28 mouse cellular contexts compared by ENCODE assay signal in the genomic region with DNA sequence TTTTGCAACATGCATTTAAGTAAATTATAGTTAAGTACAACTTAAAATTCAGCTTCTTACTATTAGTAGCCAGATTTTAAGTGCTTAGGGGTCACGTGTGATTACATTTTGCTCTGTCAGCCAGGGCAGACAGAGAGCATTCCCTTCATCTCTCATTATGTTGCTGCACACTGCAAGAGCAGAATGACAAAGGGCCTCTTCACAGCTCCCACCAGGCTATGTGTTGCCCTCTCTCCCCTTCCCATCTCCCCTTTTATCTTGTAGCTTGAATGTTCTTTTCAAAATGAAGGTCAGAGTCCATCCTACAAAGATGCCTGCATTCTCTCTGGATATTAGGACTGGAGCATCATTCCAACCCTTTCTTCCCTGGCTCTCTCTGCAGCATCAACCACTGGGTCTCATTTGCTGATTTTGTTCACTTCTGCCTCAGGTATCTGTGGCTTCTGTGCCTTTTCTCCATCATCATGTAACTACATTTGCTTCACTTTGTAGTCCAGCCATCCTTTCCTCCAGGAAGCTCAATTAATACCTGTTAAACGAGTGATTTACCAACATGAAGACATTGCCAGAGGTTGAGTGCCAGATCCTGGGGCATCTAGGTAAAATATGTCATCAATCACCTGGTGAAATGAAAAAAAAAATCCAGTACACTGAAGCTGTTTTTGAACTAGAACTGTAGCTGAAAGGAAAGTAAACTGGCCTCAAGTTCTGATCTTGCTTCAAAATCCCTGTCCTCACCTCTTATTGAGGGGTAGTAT.
A peak's percentile ranks its signal among the peaks of the same experiment; 100 is the strongest.
DNase-seq lines count a peak whose midpoint lies in the region; ATAC-seq and TF ChIP-seq lines count a peak whose summit lies in the region.
"Had no signal": no experiment of that assay in that cellular context is flagged by ENCODE, and none has a peak within 500 bp of the region (broad histone marks: within the 10 kb centered on the region; RNA-seq: fewer than 3 reads in every experiment).

No protein-coding gene starts in this region.

- TF ChIP-seq CTCF in midbrain, postnatal 0 days (IDR thresholded peaks at IDR 0.05): no peak

- H3K4me3 ChIP-seq in midbrain, embryonic 11.5 days (ENCODE audit: low read depth, low read length): no peak overlapping the region
- no peak overlapping the region for H3K4me3 ChIP-seq in midbrain, postnatal 0 days (ENCODE audit: low read depth, low read length)
- H3K4me3 ChIP-seq: forebrain, embryonic 10.5 days; heart, embryonic 13.5 days; left cerebral cortex, adult 2 months; limb, embryonic 12.5 days; liver, embryonic 15.5 days; neural tube, embryonic 13.5 days; stomach, embryonic 15.5 days had no signal

- H3K4me1 ChIP-seq in midbrain, embryonic 11.5 days (ENCODE audit: control insufficient read depth, insufficient read depth, low read length): no peaks in the 10 kb centered on the region
- H3K4me1 ChIP-seq in midbrain, postnatal 0 days (ENCODE audit: insufficient read depth, low read length): no peaks in the 10 kb centered on the region
- H3K4me1 ChIP-seq: forebrain, embryonic 10.5 days; heart, embryonic 13.5 days; limb, embryonic 12.5 days; liver, embryonic 15.5 days; neural tube, embryonic 13.5 days; stomach, embryonic 15.5 days had no signal

- no peak overlapping the region for H3K9ac ChIP-seq in midbrain, embryonic 11.5 days (ENCODE audit: low read length)
- H3K9ac ChIP-seq in midbrain, postnatal 0 days (replicated peaks; ENCODE audit: low read length, poor library complexity, severe bottlenecking): no peak overlapping the region
- H3K9ac ChIP-seq: heart, embryonic 13.5 days; hindbrain, embryonic 14.5 days; limb, embryonic 12.5 days; liver, embryonic 15.5 days; lung, embryonic 14.5 days; neural tube, embryonic 13.5 days; stomach, embryonic 15.5 days had no signal

- no peak overlapping the region for H3K4me2 ChIP-seq in midbrain, embryonic 11.5 days
- no peak overlapping the region for H3K4me2 ChIP-seq in midbrain, postnatal 0 days (ENCODE audit: low read depth, low read length, poor library complexity, severe bottlenecking)
- H3K4me2 ChIP-seq: heart, embryonic 13.5 days; hindbrain, embryonic 14.5 days; limb, embryonic 12.5 days; liver, embryonic 15.5 days; lung, embryonic 14.5 days; neural tube, embryonic 13.5 days; stomach, embryonic 15.5 days had no signal

- H3K27ac ChIP-seq in midbrain, embryonic 11.5 days (ENCODE audit: low read depth, low read length): no peak overlapping the region
- no peak overlapping the region for H3K27ac ChIP-seq in midbrain, postnatal 0 days (ENCODE audit: low read depth, low read length)
- H3K27ac ChIP-seq: forebrain, embryonic 10.5 days; heart, embryonic 13.5 days; hindbrain, embryonic 14.5 days; left cerebral cortex, adult 2 months; limb, embryonic 12.5 days; liver, embryonic 15.5 days; neural tube, embryonic 13.5 days; stomach, embryonic 15.5 days had no signal

- peak; percentile 72 for ATAC-seq in midbrain, embryonic 11.5 days (ENCODE audit: low FRiP score)
- no peak for ATAC-seq in midbrain, postnatal 0 days (ENCODE audit: low FRiP score)
- no peak for ATAC-seq in megakaryocyte, adult 5-6 weeks (ENCODE audit: poor library complexity, severe bottlenecking)
- ATAC-seq: intestine, postnatal 0 days; Patski had no signal

- H3K27me3 ChIP-seq in midbrain, embryonic 11.5 days (ENCODE audit: control insufficient read depth, insufficient read depth, low read length): no peaks in the 10 kb centered on the region
- no peaks in the 10 kb centered on the region for H3K27me3 ChIP-seq in midbrain, postnatal 0 days (ENCODE audit: insufficient read depth, low read length)
- H3K27me3 ChIP-seq: heart, embryonic 13.5 days; limb, embryonic 12.5 days; liver, embryonic 15.5 days; neural tube, embryonic 13.5 days; Patski; stomach, embryonic 15.5 days had no signal

- WGBS in midbrain, embryonic 11.5 days: 54% methylated on average over 2 of the region's 2 CpGs
- 55% methylated on average over 2 of the region's 2 CpGs for whole genome bisulfite sequencing in midbrain, postnatal 0 days

- H3K36me3 ChIP-seq in midbrain, embryonic 11.5 days (ENCODE audit: control insufficient read depth, insufficient read depth, low read length): no peaks in the 10 kb centered on the region
- H3K36me3 ChIP-seq in midbrain, postnatal 0 days (ENCODE audit: insufficient read depth, low read length): no peaks in the 10 kb centered on the region
- H3K36me3 ChIP-seq: forebrain, embryonic 10.5 days; heart, embryonic 13.5 days; limb, embryonic 12.5 days; liver, embryonic 15.5 days; neural tube, embryonic 13.5 days; stomach, embryonic 15.5 days had no signal

- no peaks in the 10 kb centered on the region for H3K9me3 ChIP-seq in midbrain, embryonic 11.5 days (ENCODE audit: control insufficient read depth, low read length)
- H3K9me3 ChIP-seq in midbrain, postnatal 0 days (ENCODE audit: low read length): no peaks in the 10 kb centered on the region
- H3K9me3 ChIP-seq: forebrain, embryonic 10.5 days; heart, embryonic 13.5 days; limb, embryonic 12.5 days; liver, embryonic 15.5 days; neural tube, embryonic 13.5 days; stomach, embryonic 15.5 days had no signal

- DNase-seq in embryo, embryonic 10.5 days (ENCODE audit: low spot score): peak; percentile 13
- no peak for DNase-seq in embryo, embryonic 9.5 days (ENCODE audit: extremely low spot score)
- DNase-seq in midbrain, embryonic 11.5 days (ENCODE audit: low spot score, missing footprints): no peak
- no peak for DNase-seq in midbrain, postnatal 0 days (ENCODE audit: low spot score)
- peak; percentile 19 for DNase-seq in R1 (ENCODE audit: low read depth, low spot score)
- DNase-seq in gonadal fat pad, adult 2 months (ENCODE audit: low read depth): peak; percentile 57
- DNase-seq in testis, postnatal 14 days (ENCODE audit: low spot score): no peak
- DNase-seq: adrenal gland, postnatal 36 days; cerebellum, adult 2 months; cerebellum, postnatal 14 days; heart, postnatal 10 days; kidney, adult 9 months; kidney, postnatal 10 days; lung, embryonic 14.5 days; lung, postnatal 14 days; right cerebral cortex, postnatal 14 days; thymus, postnatal 14 days had no signal

Comparison
In these comparisons a context has a peak if more than half of its experiments do, and no peak if none do; other contexts are left out.
1. DNase-seq: peak in embryo, embryonic 10.5 days (single experiment), R1 (single experiment) and gonadal fat pad, adult 2 months (single experiment); none in embryo, embryonic 9.5 days (single experiment), midbrain, embryonic 11.5 days (single experiment), midbrain, postnatal 0 days (single experiment) and testis, postnatal 14 days (single experiment).